Mouse (Mus musculus): ENCODE measurements around the gene Avpr2.

Avpr2 gene

GRCm38 (mm10) chrX:73891551-73892152 lies at the start of gene Avpr2:
Gene Avpr2 (plus strand): TSS chrX:73892102.
- DNase-seq: no peak

DNA sequence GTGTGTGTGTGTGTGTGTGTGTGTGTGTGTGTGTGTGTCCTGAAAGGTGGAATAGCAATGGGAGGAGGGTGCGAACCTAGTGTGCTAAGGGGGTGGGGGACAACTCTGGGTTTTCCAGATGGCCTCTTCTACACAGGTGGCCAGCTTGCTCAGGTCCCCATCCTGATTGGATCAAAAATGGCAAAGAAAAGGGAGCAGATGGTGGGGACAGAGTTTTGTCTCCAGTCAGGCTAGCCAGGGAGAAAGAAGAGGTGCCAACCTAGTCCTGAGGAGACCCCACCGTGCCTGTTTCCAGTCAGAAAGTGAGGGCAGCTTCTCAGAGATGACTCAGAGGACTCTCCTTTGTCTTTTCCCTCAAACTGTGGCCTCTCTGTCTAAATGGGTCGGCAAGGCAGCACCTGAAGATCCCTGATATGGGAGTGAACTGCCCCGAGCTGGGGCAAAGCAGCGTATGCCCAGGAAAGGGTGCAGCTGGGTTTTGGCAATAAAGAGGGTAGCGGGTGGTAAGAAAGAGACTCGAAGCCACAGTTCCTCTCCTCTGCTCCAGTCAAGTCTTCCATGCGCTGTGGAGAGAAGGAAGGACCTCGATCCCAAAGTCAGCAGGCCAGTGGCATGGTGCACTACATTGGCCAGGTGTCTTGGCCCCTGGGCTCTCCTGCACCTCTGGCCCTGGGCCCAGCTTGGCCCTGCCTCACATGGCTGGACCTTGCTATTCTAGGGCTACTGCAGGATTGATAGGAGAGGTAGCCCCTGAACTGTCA lies 37.4 kb upstream of the Avpr2 start:
- peak; percentile 41 to 67 for DNase-seq

DNA sequence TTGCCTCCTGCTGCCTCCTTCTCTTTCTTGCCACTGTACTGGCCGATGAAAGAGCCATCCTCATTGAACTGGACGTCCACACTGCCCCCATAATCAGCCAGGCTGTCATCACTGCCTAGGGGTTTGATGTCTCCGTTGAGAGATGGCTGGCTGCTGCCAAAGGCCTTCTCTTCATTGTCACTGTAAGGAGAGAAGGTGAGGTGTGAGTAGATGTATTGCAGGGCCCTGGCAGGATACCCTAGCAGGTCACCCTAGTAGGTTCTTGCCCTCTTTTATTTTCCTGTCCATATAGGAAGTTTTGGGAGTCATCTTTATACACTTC lies 36.9 kb upstream of the Avpr2 start:
- no peak for DNase-seq

GRCm38 (mm10) chrX:73864692-73865091 lies 27.2 kb upstream of the Avpr2 start:
- no peak for DNase-seq

DNA sequence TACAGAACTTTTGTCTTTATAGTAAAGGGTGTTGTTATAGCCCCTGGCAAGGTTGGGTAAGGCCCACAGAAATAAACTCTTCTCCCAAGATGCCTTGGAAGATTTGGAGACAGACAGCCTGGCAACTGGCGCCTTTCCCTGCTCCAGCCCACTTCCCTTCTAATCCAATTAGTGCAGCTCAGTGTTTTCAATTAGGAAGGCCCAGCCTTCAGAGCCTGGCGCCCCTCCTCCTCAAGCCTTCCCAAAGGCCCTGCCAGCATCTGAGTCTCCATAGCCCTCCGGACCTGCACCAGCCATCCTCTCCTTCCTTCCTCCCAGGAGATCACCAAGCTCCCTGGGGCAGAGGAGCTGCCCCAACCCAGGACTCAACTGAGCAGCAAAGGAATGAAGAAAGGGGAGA lies 24.6 kb upstream of the Avpr2 start:
- no peak for DNase-seq

DNA sequence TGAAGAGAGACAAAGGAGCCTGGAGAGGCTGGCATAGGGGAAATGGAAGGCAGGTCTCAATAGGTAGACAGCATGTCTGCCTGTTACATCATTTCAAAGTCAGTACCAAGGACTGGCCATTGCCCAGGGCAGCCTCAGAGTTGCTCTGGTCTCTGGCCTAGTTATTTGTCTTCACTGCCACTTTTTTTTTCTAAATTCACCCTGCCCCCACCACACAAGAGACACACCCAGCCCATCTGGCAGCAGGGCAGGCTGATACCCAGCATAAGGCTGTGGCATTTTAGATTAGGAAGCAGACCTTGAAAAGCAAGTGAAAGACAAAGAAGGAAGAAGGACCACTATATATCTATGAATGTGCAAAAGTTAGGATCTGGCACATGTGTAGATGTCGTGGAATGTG lies 24.1 kb upstream of the Avpr2 start:
- no peak for DNase-seq

GRCm38 (mm10) chrX:73869334-73869733 lies 22.6 kb upstream of the Avpr2 start:
- no peak for DNase-seq

- DNase-seq: no peak
Measured at GRCm38 (mm10) chrX:73871474-73871873, 20.4 kb upstream of the Avpr2 start.

DNA sequence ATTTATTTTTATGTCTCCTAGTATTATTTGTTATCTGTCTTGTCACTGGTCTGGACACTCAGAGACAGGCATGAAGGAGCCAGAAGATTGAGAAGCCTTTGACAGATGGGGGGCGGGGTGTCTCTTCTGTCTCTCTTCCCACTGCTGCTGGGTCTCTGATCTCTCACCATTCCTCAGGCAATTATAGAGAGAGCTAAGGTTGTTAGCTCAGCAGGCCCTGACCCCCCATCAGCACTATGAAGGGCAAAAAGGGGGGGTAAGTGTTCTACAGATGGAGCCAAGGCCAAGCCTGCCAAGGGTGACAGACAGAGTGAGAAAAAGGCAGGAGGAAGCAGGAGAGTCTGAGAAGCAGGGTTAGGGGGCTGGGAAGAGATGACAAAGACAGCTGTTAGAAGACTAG lies 19.9 kb upstream of the Avpr2 start:
- peak in 1 of 2 experiments; percentile 26 for DNase-seq

GRCm38 (mm10) chrX:73875881-73876280 lies 16.0 kb upstream of the Avpr2 start:
- DNase-seq: no peak

- DNase-seq: no peak
Measured at GRCm38 (mm10) chrX:73877014-73877413, 14.9 kb upstream of the Avpr2 start.

DNA sequence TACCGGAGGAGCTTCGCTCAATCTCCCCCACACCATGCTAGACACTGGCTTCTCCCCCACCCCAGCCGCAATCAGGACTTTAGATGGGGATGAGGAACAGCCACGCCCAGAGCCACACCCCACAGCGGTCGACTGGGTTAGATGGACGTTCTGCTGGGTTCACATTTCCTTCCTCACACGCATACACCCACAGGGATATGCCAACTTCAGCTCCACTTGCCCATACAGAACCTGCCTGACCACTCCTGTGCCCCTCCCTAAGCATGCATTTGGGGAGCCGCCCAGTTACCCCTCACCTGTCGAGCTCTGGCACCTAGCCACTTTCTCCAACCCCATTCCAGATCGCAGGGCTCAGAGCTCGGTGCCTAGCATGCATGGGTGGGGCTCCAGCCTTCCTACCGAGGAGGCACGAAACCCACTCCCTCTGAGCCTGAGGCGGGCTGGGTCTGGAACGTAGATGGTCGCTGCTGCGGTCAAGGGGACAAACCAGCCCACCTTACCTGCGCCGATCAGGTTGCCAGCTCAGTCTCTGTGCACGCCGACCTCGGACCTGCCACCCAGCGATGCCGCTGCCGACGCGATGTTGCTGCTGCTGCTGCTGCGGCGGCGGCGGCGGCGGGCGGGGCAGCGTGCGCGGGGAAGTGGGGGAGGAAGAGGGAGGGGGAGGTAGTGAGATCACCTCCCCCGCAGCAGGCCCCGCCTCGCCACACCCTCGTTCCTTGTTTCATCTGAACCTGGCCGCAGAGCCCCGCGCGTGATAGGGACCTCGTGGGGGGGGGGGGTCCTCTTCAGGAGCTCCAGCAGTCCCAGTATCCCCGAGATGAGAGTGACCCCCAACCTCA lies 11.5 kb upstream of the Avpr2 start:
- peak; percentile 73 to 75 for DNase-seq

DNA sequence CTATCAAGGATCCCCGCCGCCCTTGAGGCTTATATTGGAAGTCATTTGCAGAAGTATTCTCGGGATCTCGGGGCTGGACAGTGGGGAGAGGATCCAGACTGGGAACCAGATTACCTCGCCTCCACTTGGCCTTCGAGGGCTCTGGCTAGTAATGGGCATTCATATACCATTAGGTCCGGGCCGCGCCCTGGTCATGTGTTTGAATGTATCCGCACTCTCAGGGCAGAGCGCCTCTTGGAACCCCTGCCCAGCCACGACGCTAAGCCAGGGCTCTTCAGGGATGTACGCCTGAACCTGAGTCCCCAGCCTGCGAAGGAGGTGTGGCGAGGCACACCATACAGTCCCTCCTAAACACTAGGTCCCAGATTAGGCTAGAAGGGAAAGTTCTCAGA lies 10.9 kb upstream of the Avpr2 start:
- peak; percentile 23 to 35 for DNase-seq

DNA sequence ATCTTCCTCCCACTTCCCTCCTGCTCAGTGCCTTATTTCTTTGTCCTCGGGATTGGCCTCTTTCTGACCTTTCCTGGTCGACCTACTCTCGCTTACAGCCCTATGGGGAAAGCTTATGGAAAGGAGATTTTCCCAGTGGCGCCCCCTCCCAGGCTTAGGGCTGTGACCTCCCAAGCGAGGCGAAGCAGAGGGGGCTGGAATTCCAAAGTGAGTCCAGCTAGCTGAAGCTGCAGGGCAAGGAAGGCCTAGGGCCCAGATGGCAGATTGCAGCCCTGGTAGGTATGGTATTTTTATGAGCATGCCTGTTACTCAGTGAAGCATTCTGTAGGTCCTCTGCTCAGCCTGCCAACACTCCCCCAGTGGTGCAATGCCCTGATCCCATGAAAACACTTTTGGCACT lies 10.4 kb upstream of the Avpr2 start:
- peak in 1 of 2 experiments; percentile 11 for DNase-seq

DNA sequence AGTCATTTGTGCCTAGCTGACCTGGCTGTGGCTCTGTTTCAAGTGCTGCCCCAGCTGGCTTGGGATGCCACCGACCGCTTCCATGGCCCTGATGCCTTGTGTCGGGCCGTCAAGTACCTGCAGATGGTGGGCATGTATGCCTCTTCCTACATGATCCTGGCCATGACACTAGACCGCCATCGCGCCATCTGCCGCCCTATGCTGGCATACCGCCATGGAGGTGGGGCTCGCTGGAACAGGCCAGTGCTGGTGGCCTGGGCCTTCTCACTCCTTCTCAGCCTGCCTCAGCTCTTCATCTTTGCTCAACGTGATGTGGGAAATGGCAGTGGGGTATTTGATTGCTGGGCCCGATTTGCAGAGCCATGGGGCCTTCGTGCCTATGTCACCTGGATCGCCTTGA lies 931 bp downstream of the Avpr2 start:
- DNase-seq: peak; percentile 46 to 62

GRCm38 (mm10) chrX:73895719-73896118 lies 3.8 kb downstream of the Avpr2 start, which contains the start of gene L1cam:
Gene L1cam (minus strand): TSS chrX:73896105.
- peak; percentile 69 to 73 for DNase-seq

DNA sequence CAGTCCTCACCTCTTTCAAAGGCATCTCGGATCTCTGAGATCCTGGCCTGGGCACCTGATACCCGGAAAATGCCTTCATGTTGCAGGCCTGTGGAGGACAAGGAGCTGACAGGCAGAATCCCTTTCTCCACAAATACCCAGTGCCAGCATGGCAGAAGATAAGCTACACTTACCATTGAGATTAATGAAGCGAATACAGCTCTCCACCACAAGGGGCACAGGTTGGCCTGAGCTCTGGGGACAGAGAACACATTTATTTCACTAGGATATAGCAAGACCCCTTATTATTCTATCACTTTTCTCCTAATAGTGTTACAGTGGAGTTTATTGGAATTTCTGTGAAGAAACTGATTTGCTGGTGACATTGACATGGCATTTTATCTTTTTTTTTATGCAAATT lies 6.1 kb downstream of the Avpr2 start:
- no peak for DNase-seq

DNA sequence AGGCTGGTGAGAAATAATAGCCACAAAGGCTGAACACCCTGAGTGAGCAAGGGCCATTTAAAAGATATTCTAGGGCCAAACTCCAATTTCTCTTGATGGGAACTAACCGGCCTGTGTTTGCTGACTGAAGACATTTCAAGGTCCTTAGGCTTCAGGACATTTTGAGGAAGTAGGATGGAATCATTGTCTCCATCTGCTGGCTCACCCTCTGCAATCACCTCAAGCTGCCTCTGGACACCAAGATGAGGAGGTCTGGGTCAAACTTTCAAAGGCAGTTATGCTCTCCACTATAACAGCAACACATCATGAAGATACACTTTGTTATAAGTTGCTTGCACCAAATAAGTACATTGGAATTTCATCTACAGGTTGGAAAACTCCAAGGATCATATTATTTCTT lies 18.1 kb downstream of the Avpr2 start:
- no peak for DNase-seq

GRCm38 (mm10) chrX:73910451-73910850 lies 18.5 kb downstream of the Avpr2 start:
- DNase-seq: no peak

- DNase-seq: no peak
Measured at GRCm38 (mm10) chrX:73911156-73911555, 19.3 kb downstream of the Avpr2 start.

DNA sequence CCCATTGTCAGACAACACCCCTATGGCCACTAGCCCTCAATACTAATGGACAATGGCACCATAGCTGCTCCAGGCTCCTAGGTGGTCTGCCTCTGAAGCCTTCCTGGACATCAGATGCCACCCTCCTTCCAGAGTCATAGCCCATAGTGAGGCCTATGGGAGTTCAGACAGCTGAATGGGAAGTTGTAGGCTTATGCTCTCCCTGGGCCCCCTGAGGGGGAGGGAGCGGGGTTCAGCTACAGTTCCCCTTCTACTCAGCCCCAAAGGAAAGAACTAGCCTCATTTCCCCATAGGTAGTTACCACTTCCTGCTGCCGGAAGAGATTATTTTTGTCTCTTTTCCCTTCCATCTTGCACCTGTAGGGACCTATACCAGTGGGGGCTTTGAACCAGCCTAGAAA lies 19.7 kb downstream of the Avpr2 start:
- DNase-seq: no peak

DNA sequence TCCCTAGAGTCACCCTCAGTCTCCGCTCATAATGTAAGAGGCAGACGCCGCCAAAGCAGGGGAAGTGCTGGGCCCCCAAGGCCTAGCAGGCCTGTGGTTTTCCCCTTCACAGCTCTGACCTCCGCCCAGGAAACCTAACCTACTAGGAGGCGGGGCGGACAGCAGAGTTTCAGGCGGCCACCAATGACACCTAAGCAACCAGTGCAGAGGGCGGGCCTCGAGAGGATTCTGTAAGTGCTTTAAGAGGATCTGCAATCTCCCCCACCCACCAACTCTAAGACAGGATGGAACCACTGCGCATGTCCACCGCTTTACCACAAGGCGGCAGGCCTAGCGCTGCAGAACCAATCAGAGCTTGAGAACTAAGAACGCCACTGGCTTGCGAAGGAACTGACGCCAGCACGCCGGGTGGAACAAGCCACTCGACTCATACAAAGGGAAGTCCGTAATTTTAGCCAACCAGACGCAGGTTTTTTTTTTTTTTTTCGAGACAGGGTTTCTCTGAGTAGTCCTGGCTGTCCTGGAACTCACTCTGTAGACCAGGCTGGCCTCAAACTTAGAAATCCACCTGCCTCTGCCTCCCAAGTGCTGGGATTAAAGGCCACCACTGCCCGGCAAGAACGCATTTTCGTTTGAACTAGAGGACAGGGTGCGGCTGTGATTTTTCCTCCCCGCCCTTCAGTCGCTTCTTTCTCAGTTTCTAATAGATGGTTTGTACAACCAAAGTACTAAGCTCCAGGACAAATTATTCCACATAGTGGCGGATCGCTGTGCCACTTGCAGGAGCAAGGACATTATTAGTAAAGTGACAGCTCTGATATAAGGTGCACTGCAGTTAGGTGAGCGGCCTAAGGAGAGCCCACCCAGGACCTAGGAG lies 23.2 kb downstream of the Avpr2 start:
- DNase-seq: peak; percentile 81 to 93

- DNase-seq: no peak
Measured at GRCm38 (mm10) chrX:73916945-73917344, 25.0 kb downstream of the Avpr2 start.
